Mouse (Mus musculus) ES-Bruce4 (cell line): ENCODE data around the gene Zfp292. TPM values are rescaled to one million over a fixed set of nuclear protein-coding genes. Genes with fewer than 3 reads are reported as not detected.
"Not testable (repeated sequence)": the region's sequence is repeated elsewhere in the genome, so short reads cannot be mapped to it uniquely, and the experiment has no call there.

Source experiments
- H3K27ac ChIP-seq: 2 replicates; pipeline ENCODE4 v1.5.1; 2012; ENCODE audit warnings: low read length, inconsistent platforms; ENCODE audit not compliant: insufficient read depth
- H3K27me3 ChIP-seq: 2 replicates; pipeline ENCODE4 v1.6.1; 2012; ENCODE audit warnings: mild to moderate bottlenecking, low read length, inconsistent platforms; ENCODE audit not compliant: control insufficient read depth, poor library complexity, insufficient read depth, severe bottlenecking
- H3K36me3 ChIP-seq: 2 replicates; pipeline ENCODE4 v1.6.1; 2012; ENCODE audit warnings: inconsistent platforms, mild to moderate bottlenecking, low read length, moderate library complexity; ENCODE audit not compliant: control insufficient read depth, poor library complexity, insufficient read depth, severe bottlenecking
- H3K4me1 ChIP-seq: one replicate; pipeline ENCODE4 v1.8.1; 2011; ENCODE audit warnings: low read length; ENCODE audit not compliant: control insufficient read depth, insufficient read depth
- H3K4me3 ChIP-seq: 2 replicates; pipeline ENCODE4 v1.5.1; 2011; ENCODE audit warnings: low read depth, mild to moderate bottlenecking, low read length
- H3K9ac ChIP-seq: 2 replicates; pipeline ENCODE4 v1.6.1; 2012; ENCODE audit warnings: low read depth, mild to moderate bottlenecking, inconsistent platforms; ENCODE audit not compliant: poor library complexity, severe bottlenecking
- H3K9me3 ChIP-seq: replicated peaks from 2 replicates; pipeline ENCODE4 v1.6.1; 2012; ENCODE audit warnings: mild to moderate bottlenecking, low read length, inconsistent platforms; ENCODE audit not compliant: control insufficient read depth, poor library complexity, insufficient read depth, severe bottlenecking
- CTCF ChIP-seq: IDR thresholded peaks from one replicate; pipeline ENCODE4 v1.8.1; 2011; ENCODE audit warnings: low read depth, low read length
- EP300 ChIP-seq: IDR thresholded peaks from 2 replicates; pipeline ENCODE4 v1.6.1; 2011; ENCODE audit warnings: low read depth, low read length; ENCODE audit not compliant: insufficient read depth
- POLR2A ChIP-seq: IDR thresholded peaks from one replicate; pipeline ENCODE4 v1.8.1; 2011; ENCODE audit warnings: low read length; ENCODE audit not compliant: insufficient read depth
- polyA plus RNA-seq: library from polyadenylated mRNA; stranded (reverse); fragments of >200 nt; gene quantifications from 2 replicates; pipeline ENCODE4 v1.2.4, GENCODE M21; 2011; ENCODE audit warnings: low read depth; ENCODE audit not compliant: missing spikeins, insufficient read depth, insufficient read length

Gene Zfp292
- polyA plus RNA-seq, 1 experiment, result 36.9 TPM

GRCm38 (mm10) chr4:34908127-34908526 is 25.4 kb upstream of the Zfp292 start:
- 0 out of 2 replicates have a peak overlapping the region, but pooled peaks have one; percentile 20 for H3K27ac ChIP-seq
- H3K4me1 ChIP-seq, result peaks cover 3% of the 10 kb centered on the region

GRCm38 (mm10) chr4:34907026-34907425 is 24.3 kb upstream of the Zfp292 start:
- peak overlapping the region; percentile 11 for H3K9ac ChIP-seq
- no peaks in the 10 kb centered on the region for H3K9me3 ChIP-seq
- TF ChIP-seq POLR2A (no peak), EP300 (no peak), CTCF (no peak)
- H3K27me3 ChIP-seq, result no peaks in the 10 kb centered on the region
- H3K4me3 ChIP-seq, result peak overlapping the region; percentile 12; the same call in 1 of the 2 replicates
- H3K27ac ChIP-seq, result peak overlapping the region; percentile 63; the same call in 1 of the 2 replicates
- H3K36me3 ChIP-seq, result no peaks in the 10 kb centered on the region
- peaks cover 3% of the 10 kb centered on the region for H3K4me1 ChIP-seq

More at GRCm38 (mm10) chr4:34908127-34908526, 25.4 kb upstream of the Zfp292 start:
- Histone ChIP-seq H3K27me3 (no peaks in the 10 kb centered on the region), H3K4me3 (no peak overlapping the region), H3K9me3 (no peaks in the 10 kb centered on the region), H3K9ac (no peak overlapping the region), H3K36me3 (no peaks in the 10 kb centered on the region)
- TF ChIP-seq CTCF (no peak), POLR2A (no peak), EP300 (no peak)

GRCm38 (mm10) chr4:34906151-34906550 is 23.4 kb upstream of the Zfp292 start:
- Histone ChIP-seq H3K9ac (no peak overlapping the region), H3K9me3 (no peaks in the 10 kb centered on the region), H3K27ac (peak overlapping the region; percentile 70), H3K4me3 (no peak overlapping the region), H3K4me1 (peaks cover 3% of the 10 kb centered on the region), H3K36me3 (no peaks in the 10 kb centered on the region), H3K27me3 (no peaks in the 10 kb centered on the region)
- TF ChIP-seq POLR2A (no peak), EP300 (peak; percentile 80)

GRCm38 (mm10) chr4:34905396-34905795 is 22.6 kb upstream of the Zfp292 start:
- Histone ChIP-seq H3K9me3 (no peaks in the 10 kb centered on the region), H3K4me3 (no peak overlapping the region), H3K27ac (no peak overlapping the region), H3K36me3 (no peaks in the 10 kb centered on the region), H3K27me3 (no peaks in the 10 kb centered on the region), H3K4me1 (peaks cover 3% of the 10 kb centered on the region), H3K9ac (no peak overlapping the region)
- no peak for TF ChIP-seq POLR2A
- TF ChIP-seq CTCF, result peak; percentile 77
- 0 out of 2 replicates have a peak, but pooled peaks have one; percentile 31 for TF ChIP-seq EP300

GRCm38 (mm10) chr4:34901582-34901981 is 18.8 kb upstream of the Zfp292 start:
- not testable (repeated sequence) for H3K9me3 ChIP-seq, H3K27ac ChIP-seq

GRCm38 (mm10) chr4:34901166-34901565 is 18.4 kb upstream of the Zfp292 start:
- Histone ChIP-seq H3K9ac (no peak overlapping the region), H3K27ac (no peak overlapping the region), H3K36me3 (no peaks in the 10 kb centered on the region), H3K4me3 (no peak overlapping the region), H3K4me1 (peaks cover 2% of the 10 kb centered on the region), H3K27me3 (no peaks in the 10 kb centered on the region), H3K9me3 (no peaks in the 10 kb centered on the region)
- TF ChIP-seq POLR2A (no peak), CTCF (no peak), EP300 (no peak)

More at GRCm38 (mm10) chr4:34901582-34901981, 18.8 kb upstream of the Zfp292 start:
- not testable (repeated sequence) for H3K4me1 ChIP-seq, H3K27me3 ChIP-seq, H3K4me3 ChIP-seq, H3K36me3 ChIP-seq, H3K9ac ChIP-seq

GRCm38 (mm10) chr4:34900155-34900554 is 17.4 kb upstream of the Zfp292 start:
- TF ChIP-seq CTCF, result no peak
- TF ChIP-seq EP300, result no peak
- no peak for TF ChIP-seq POLR2A
- no peaks in the 10 kb centered on the region for H3K27me3 ChIP-seq
- peaks cover 2% of the 10 kb centered on the region for H3K4me1 ChIP-seq
- no peak overlapping the region for H3K27ac ChIP-seq
- no peak overlapping the region for H3K9ac ChIP-seq
- H3K4me3 ChIP-seq, result no peak overlapping the region
- no peaks in the 10 kb centered on the region for H3K36me3 ChIP-seq
- no peaks in the 10 kb centered on the region for H3K9me3 ChIP-seq
